Mouse (Mus musculus) olfactory bulb, adult 2 months (tissue): ENCODE results near the gene Adam19.

ENCODE experiments used
- CTCF ChIP-seq: fragments of 200-500 bp; IDR thresholded peaks from 2 replicates; pipeline ENCODE4 v1.5.1; 2012; ENCODE audit warnings: low read depth, mild to moderate bottlenecking, low read length, moderate library complexity; ENCODE audit not compliant: insufficient read depth
- POLR2A ChIP-seq: fragments of 200-500 bp; IDR thresholded peaks from 2 replicates; pipeline ENCODE4 v1.6.1; 2012; ENCODE audit warnings: mild to moderate bottlenecking, low read depth, low read length, moderate library complexity; ENCODE audit not compliant: insufficient read depth

DNA sequence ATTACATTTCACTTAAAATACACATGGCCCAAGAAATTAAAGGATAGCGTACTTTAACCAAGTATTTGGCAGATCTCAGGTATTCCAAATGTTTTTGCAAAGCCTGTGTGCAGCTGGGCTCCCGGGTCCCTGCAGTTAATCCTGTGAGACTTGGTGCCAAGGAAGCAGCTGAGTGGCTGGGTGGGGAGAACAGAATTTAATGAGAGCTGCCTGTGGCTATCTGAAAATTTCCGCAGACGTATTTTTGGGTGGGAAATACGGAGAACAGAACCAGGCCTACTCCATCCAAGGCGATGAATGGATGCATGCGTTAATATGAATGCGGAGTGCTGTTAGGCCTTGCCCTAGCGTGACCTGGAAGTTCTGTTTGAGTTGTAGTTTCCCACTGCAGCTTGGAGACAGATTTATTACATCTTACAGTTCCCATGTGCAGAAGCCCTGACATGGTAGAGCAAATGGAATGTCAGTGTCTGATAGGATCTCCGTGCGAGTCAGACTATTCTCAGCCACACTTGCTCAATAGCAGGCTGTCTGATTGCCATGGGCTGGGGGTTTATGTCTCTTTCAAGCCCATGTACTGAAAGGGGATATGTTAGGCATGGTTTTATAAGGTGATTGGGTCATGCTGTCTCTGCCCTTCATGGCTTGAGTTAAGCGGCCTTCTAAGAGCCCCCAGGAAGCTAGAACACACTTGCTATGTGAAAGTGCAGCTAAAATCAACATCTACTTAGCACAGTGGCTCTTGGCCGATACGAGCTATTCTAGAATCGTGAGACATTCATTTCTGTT, 17.5 kb downstream of the Adam19 start:
- TF ChIP-seq CTCF (no peak), POLR2A (no peak)
